Mouse (Mus musculus) small intestine, adult 2 months (tissue): ENCODE measurements around the gene Gm10718. TPM values are rescaled to one million over a fixed set of nuclear protein-coding genes. Genes with fewer than 3 reads are reported as not detected.
"Not testable (repeated sequence)": the region's sequence is repeated elsewhere in the genome, so short reads cannot be mapped to it uniquely, and the experiment has no call there.

Source experiments
- H3K27ac ChIP-seq: fragments of 200-500 bp; 2 replicates; pipeline ENCODE4 v1.5.1; 2012; ENCODE audit warnings: low read depth, low read length, control low read depth, inconsistent platforms; ENCODE audit not compliant: insufficient read depth
- H3K27me3 ChIP-seq: fragments of 200-500 bp; 2 replicates; pipeline ENCODE4 v1.6.1; 2012; ENCODE audit warnings: mild to moderate bottlenecking, moderate library complexity, low read length, inconsistent platforms; ENCODE audit not compliant: control insufficient read depth, insufficient read depth
- H3K36me3 ChIP-seq: fragments of 200-500 bp; 2 replicates; pipeline ENCODE4 v1.6.1; 2012; ENCODE audit warnings: mild to moderate bottlenecking, low read length, control low read depth, inconsistent platforms; ENCODE audit not compliant: control insufficient read depth, insufficient read depth
- H3K4me1 ChIP-seq: fragments of 200-500 bp; 2 replicates; pipeline ENCODE4 v1.6.1; 2012; ENCODE audit warnings: low read length, inconsistent platforms, mixed read lengths; ENCODE audit not compliant: control insufficient read depth, insufficient read depth, insufficient read length
- H3K4me3 ChIP-seq: fragments of 200-500 bp; 2 replicates; pipeline ENCODE4 v1.5.1; 2012; ENCODE audit warnings: low read depth, mild to moderate bottlenecking, control low read depth, inconsistent platforms, low read length, moderate library complexity
- WGBS: fragments of 180-500 bp; shearing (Covaris S2); methylation state at CpG from one replicate; pipeline ENCODE4 v1.1.7; 2018; 5-methylcytosine and 5-hydroxymethylcytosine counted together
- polyA plus RNA-seq: library from polyadenylated mRNA; depleted of rRNA; stranded (reverse); fragments of >200 nt; gene quantifications from 2 replicates; pipeline ENCODE4 v1.2.3, GENCODE M21; 2012; rRNA removed

Gene Gm10718
- polyA plus RNA-seq, 1 experiment: not detected

DNA sequence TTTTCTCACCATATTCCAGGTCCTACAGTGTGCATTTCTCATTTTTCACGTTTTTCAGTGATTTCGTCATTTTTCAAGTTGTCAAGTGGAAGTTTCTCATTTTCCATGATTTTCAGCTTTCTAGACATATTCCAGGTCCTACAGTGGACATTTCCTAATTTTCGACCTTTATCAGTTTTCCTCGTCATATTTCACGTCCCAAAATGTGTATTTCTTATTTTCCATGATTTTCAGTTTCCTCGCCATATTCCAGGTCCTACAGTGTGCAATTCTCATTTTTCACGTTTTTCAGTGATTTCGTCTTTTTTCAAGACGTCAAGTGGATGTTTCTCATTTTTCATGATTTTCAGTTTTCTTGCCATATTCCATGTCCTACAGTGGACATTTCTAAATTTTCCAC is 3.9 kb downstream of the Gm10718 start:
- H3K27me3 ChIP-seq, H3K4me3 ChIP-seq, H3K36me3 ChIP-seq, H3K27ac ChIP-seq, H3K4me1 ChIP-seq: not testable (repeated sequence)
- WGBS: 75% methylated on average over 9 of the region's 9 CpGs

DNA sequence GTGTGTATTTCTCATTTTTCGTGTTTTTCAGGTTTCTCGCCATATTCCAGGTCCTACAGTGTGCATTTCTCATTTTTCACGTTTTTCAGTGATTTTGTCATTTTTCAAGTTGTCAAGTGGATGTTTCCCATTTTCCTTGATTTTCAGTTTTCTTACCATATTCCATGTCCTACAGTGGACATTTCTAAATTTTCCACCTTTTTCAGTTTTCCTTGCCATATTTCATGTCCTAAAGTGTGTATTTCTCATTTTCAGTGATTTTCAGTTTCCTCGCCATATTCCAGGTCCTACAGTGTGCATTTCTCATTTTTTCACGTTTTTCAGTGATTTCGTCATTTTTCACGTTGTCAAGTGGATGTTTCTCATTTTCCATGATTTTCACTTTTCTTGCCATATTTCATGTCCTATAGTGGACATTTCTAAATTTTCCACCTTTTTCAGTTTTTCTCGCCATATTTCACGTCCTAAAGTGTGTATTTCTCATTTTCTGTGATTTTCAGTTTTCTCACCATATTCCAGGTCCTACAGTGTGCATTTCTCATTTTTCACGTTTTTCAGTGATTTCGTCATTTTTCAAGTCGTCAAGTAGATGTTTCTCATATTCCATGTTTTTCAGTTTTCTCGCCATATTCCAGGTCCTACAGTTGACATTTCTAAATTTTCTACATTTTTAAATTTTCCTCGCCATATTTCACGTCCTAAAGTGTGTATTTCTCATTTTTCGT is 6.1 kb downstream of the Gm10718 start:
- not testable (repeated sequence) for H3K27ac ChIP-seq, H3K4me3 ChIP-seq, H3K27me3 ChIP-seq, H3K4me1 ChIP-seq, H3K36me3 ChIP-seq
- WGBS: 68% methylated on average over 13 of the region's 16 CpGs

DNA sequence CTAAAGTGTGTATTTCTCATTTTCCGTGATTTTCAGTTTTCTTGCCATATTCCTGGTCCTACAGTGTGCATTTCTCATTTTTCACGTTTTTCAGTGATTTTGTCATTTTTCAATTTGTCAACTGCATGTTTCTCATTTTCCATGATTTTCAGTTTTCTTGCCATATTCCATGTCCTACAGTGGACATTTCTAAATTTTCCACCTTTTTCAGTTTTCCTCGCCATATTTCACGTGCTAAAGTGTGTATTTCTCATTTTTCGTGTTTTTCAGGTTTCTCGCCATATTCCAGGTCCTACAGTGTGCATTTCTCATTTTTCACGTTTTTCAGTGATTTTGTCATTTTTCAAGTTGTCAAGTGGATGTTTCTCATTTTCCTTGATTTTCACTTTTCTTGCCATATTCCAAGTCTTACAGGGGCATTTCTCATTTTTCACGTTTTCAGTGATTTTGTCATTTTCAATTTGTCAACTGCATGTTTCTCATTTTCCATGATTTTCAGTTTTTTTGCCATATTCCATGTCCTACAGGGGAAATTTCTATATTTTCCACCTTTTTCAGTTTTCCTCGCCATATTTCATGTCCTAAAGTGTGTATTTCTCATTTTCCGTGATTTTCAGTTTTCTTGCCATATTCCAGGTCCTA is 7.5 kb downstream of the Gm10718 start:
- not testable (repeated sequence) for H3K4me3 ChIP-seq
- 68% methylated on average over 2 of the region's 10 CpGs for WGBS

DNA sequence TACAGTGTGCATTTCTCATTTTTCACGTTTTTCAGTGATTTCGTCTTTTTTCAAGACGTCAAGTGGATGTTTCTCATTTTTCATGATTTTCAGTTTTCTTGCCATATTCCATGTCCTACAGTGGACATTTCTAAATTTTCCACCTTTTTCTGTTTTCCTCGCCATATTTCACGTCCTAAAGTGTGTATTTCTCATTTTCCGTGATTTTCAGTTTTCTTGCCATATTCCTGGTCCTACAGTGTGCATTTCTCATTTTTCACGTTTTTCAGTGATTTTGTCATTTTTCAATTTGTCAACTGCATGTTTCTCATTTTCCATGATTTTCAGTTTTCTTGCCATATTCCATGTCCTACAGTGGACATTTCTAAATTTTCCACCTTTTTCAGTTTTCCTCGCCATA is 11.0 kb downstream of the Gm10718 start, which contains the start of gene Gm17535:
Gene Gm17535, plus strand, starts transcription at position 301 of the 400 bp plus-strand sequence.
- H3K4me1 ChIP-seq, H3K27me3 ChIP-seq, H3K36me3 ChIP-seq, H3K4me3 ChIP-seq, H3K27ac ChIP-seq: not testable (repeated sequence)
- WGBS: 60% methylated on average over 1 of the region's 8 CpGs

More for the DNA sequence above, 7.5 kb downstream of the Gm10718 start:
- H3K27ac ChIP-seq, H3K4me1 ChIP-seq, H3K36me3 ChIP-seq, H3K27me3 ChIP-seq: not testable (repeated sequence)

DNA sequence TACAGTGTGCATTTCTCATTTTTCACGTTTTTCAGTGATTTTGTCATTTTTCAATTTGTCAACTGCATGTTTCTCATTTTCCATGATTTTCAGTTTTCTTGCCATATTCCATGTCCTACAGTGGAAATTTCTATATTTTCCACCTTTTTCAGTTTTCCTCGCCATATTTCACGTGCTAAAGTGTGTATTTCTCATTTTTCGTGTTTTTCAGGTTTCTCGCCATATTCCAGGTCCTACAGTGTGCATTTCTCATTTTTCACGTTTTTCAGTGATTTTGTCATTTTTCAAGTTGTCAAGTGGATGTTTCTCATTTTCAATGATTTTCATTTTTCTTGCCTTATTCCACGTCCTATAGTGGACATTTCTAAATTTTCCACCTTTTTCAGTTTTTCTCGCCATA is 13.2 kb downstream of the Gm10718 start, which contains the start of gene Gm10715:
Gene Gm10715, plus strand, starts transcription at position 301 of the 400 bp plus-strand sequence.
- H3K4me1 ChIP-seq, H3K36me3 ChIP-seq, H3K27me3 ChIP-seq, H3K4me3 ChIP-seq, H3K27ac ChIP-seq: not testable (repeated sequence)
- WGBS: 84% methylated on average over 8 of the region's 8 CpGs

DNA sequence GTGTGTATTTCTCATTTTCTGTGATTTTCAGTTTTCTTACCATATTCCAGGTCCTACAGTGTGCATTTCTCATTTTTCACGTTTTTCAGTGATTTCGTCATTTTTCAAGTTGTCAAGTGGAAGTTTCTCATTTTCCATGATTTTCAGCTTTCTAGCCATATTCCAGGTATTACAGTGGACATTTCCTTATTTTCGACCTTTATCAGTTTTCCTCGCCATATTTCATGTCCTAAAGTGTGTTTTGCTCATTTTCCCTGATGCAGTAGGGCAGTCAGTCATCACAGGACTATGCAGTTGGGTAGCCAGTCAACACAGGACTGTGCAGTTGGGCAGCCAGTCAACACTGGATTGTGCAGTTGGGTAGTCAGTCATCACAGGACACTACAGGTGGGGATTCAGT is 14.8 kb downstream of the Gm10718 start:
- not testable (repeated sequence) for H3K27ac ChIP-seq, H3K27me3 ChIP-seq, H3K4me3 ChIP-seq, H3K36me3 ChIP-seq, H3K4me1 ChIP-seq
- WGBS: 69% methylated on average over 4 of the region's 4 CpGs

Other genes starting within 250 kb of the Gm10718 start
- gene Gm10722, start 22.6 kb upstream of the Gm10718 start, polyA plus RNA-seq: not detected in 2 replicates
- not detected in 2 replicates for gene Gm11168, start 20.2 kb upstream of the Gm10718 start, polyA plus RNA-seq
- not detected in 2 replicates for gene Gm10721, start 10.4 kb upstream of the Gm10718 start, polyA plus RNA-seq
- not detected in 2 replicates for gene Gm10720, start 7.9 kb upstream of the Gm10718 start, polyA plus RNA-seq
- gene Gm10719, start 6.1 kb upstream of the Gm10718 start, polyA plus RNA-seq: not detected in 2 replicates
- gene Gm10717, start 1.9 kb downstream of the Gm10718 start, polyA plus RNA-seq: not detected in 2 replicates
- gene Gm17535, start 11.1 kb downstream of the Gm10718 start, polyA plus RNA-seq: not detected in 2 replicates
- gene Gm10715, start 13.3 kb downstream of the Gm10718 start, polyA plus RNA-seq: not detected in 2 replicates